Mouse (Mus musculus): ENCODE results near the gene Pole4.
"Not testable (repeated sequence)": the region's sequence is repeated elsewhere in the genome, so short reads cannot be mapped to it uniquely, and the experiment has no call there.

Gene Pole4

GRCm38 (mm10) chr6:82640046-82640445 is 65.1 kb downstream of the Pole4 start:
- no peak for DNase-seq (ENCODE audit: low read depth in 2 of 2, low spot score in 2 of 2)

- DNase-seq (ENCODE audit: low read depth in 2 of 2, low spot score in 2 of 2), result not testable (repeated sequence)
Measured at GRCm38 (mm10) chr6:82625331-82625730, 79.8 kb downstream of the Pole4 start.

- no peak for DNase-seq (ENCODE audit: low read depth in 2 of 2, low spot score in 2 of 2)
Measured at GRCm38 (mm10) chr6:82613201-82613600, 92.0 kb downstream of the Pole4 start.

GRCm38 (mm10) chr6:82611049-82611448 is 94.1 kb downstream of the Pole4 start:
- DNase-seq (ENCODE audit: low read depth in 2 of 2, low spot score in 2 of 2), result no peak

- no peak for DNase-seq (ENCODE audit: low read depth in 2 of 2, low spot score in 2 of 2)
Measured at GRCm38 (mm10) chr6:82609339-82609926, 95.7 kb downstream of the Pole4 start.

GRCm38 (mm10) chr6:82608756-82609155 is 96.4 kb downstream of the Pole4 start:
- no peak for DNase-seq (ENCODE audit: low read depth in 2 of 2, low spot score in 2 of 2)

GRCm38 (mm10) chr6:82604791-82605190 is 100.4 kb downstream of the Pole4 start:
- no peak for DNase-seq (ENCODE audit: low read depth in 2 of 2, low spot score in 2 of 2)

- DNase-seq (ENCODE audit: low read depth in 2 of 2, low spot score in 2 of 2), result no peak
Measured at GRCm38 (mm10) chr6:82603665-82604064, 101.5 kb downstream of the Pole4 start.

- no peak for DNase-seq (ENCODE audit: low read depth in 2 of 2, low spot score in 2 of 2)
Measured at GRCm38 (mm10) chr6:82603228-82603627, 101.9 kb downstream of the Pole4 start.

GRCm38 (mm10) chr6:82595461-82596090 is 109.6 kb downstream of the Pole4 start:
- DNase-seq (ENCODE audit: low read depth in 2 of 2, low spot score in 2 of 2), result no peak

GRCm38 (mm10) chr6:82589387-82589786 is 115.8 kb downstream of the Pole4 start:
- no peak for DNase-seq (ENCODE audit: low read depth in 2 of 2, low spot score in 2 of 2)

- DNase-seq (ENCODE audit: low read depth in 2 of 2, low spot score in 2 of 2), result no peak
Measured at GRCm38 (mm10) chr6:82585396-82585795, 119.8 kb downstream of the Pole4 start.

- no peak for DNase-seq (ENCODE audit: low read depth in 2 of 2, low spot score in 2 of 2)
Measured at GRCm38 (mm10) chr6:82575445-82575844, 129.7 kb downstream of the Pole4 start.

Measured in CD8-positive naive resting alpha-beta T cell, adult 2 months (primary cell).